10 mouse cellular contexts compared by ENCODE assay signal in genomic region chr5:67048003-67048402, GRCm38 (mm10). TPM values are rescaled to one million over a fixed set of nuclear protein-coding genes. Genes with fewer than 3 reads are reported as not detected.
A peak's percentile ranks its signal among the peaks of the same experiment; 100 is the strongest.
DNase-seq lines count a peak whose midpoint lies in the region; ATAC-seq and TF ChIP-seq lines count a peak whose summit lies in the region.
"Had no signal": no experiment of that assay in that cellular context is flagged by ENCODE, and none has a peak within 500 bp of the region (broad histone marks: within the 10 kb centered on the region; RNA-seq: fewer than 3 reads in every experiment).

No protein-coding gene starts in this region.

- TF ChIP-seq CTCF in forebrain, postnatal 0 days (IDR thresholded peaks at IDR 0.05; ENCODE audit: low read depth) = peak; percentile 97

- no peak overlapping the region for H3K9ac ChIP-seq in forebrain, postnatal 0 days
- no peak overlapping the region for H3K9ac ChIP-seq in neural tube, embryonic 11.5 days (ENCODE audit: low read length)
- H3K9ac ChIP-seq: neural tube, embryonic 12.5 days had no signal

- H3K4me1 ChIP-seq in forebrain, postnatal 0 days (ENCODE audit: insufficient read depth) = no peaks in the 10 kb centered on the region
- no peaks in the 10 kb centered on the region for H3K4me1 ChIP-seq in neural tube, embryonic 11.5 days (ENCODE audit: control insufficient read depth, insufficient read depth, low read length)
- H3K4me1 ChIP-seq: neural tube, embryonic 12.5 days had no signal

- H3K27ac ChIP-seq in forebrain, postnatal 0 days (ENCODE audit: low read depth, low read length) = no peak overlapping the region
- H3K27ac ChIP-seq in neural tube, embryonic 11.5 days (ENCODE audit: low read depth, low read length) = no peak overlapping the region
- H3K27ac ChIP-seq: neural tube, embryonic 12.5 days had no signal

- WGBS in forebrain, postnatal 0 days = 12% methylated on average over 4 of the region's 4 CpGs
- WGBS in neural tube, embryonic 11.5 days = 17% methylated on average over 4 of the region's 4 CpGs

- H3K4me2 ChIP-seq in forebrain, postnatal 0 days (ENCODE audit: low read depth) = no peak overlapping the region
- no peak overlapping the region for H3K4me2 ChIP-seq in neural tube, embryonic 11.5 days (ENCODE audit: low read depth)
- H3K4me2 ChIP-seq: neural tube, embryonic 12.5 days had no signal

- intact Hi-C loops in left cerebral cortex, postnatal 14 days (cut with DNase I) = loop anchor here (5.0 kb wide), 1 partner anchor 184 kb away; no protein-coding TSS in a partner anchor

- H3K4me3 ChIP-seq in forebrain, postnatal 0 days (ENCODE audit: low read depth, low read length) = no peak overlapping the region
- H3K4me3 ChIP-seq in neural tube, embryonic 11.5 days (ENCODE audit: low read depth, low read length) = no peak overlapping the region
- H3K4me3 ChIP-seq: neural tube, embryonic 12.5 days had no signal

- peaks cover 14% of the 10 kb centered on the region for H3K36me3 ChIP-seq in forebrain, postnatal 0 days (ENCODE audit: insufficient read depth)
- H3K36me3 ChIP-seq in neural tube, embryonic 11.5 days (ENCODE audit: control insufficient read depth, insufficient read depth, low read length) = no peaks in the 10 kb centered on the region

- H3K9me3 ChIP-seq in forebrain, postnatal 0 days (ENCODE audit: low read length) = no peaks in the 10 kb centered on the region
- no peaks in the 10 kb centered on the region for H3K9me3 ChIP-seq in neural tube, embryonic 11.5 days (ENCODE audit: control insufficient read depth, low read length)
- H3K9me3 ChIP-seq: neural tube, embryonic 12.5 days had no signal

- DNase-seq in layer of hippocampus, adult 9-10 months (ENCODE audit: low spot score) = peak; percentile 22
- DNase-seq in layer of hippocampus, postnatal 36 days = no peak
- peak; percentile 1 for DNase-seq in MEL-GATA-1-ER (ENCODE audit: extremely low read depth, low read depth)
- DNase-seq in c-Kit-positive CD71-positive TER-119-positive erythroid progenitor cells, embryonic 14.5 days (ENCODE audit: low spot score) = peak; percentile 41
- DNase-seq in forebrain, postnatal 0 days = peak; percentile 88
- peak; percentile 41 to 52 for DNase-seq in left cerebral cortex, postnatal 14 days (ENCODE audit: low spot score in 2 of 2)
- DNase-seq in neural tube, embryonic 11.5 days (ENCODE audit: low spot score) = peak; percentile 79
- no peak for DNase-seq in T-cell, adult 2 months (ENCODE audit: low spot score)

- no peaks in the 10 kb centered on the region for H3K27me3 ChIP-seq in forebrain, postnatal 0 days (ENCODE audit: insufficient read depth, low read length)
- H3K27me3 ChIP-seq in neural tube, embryonic 11.5 days (ENCODE audit: control insufficient read depth, insufficient read depth, low read length) = no peaks in the 10 kb centered on the region

- ATAC-seq in forebrain, postnatal 0 days = peak; percentile 88
- ATAC-seq in neural tube, embryonic 11.5 days (ENCODE audit: insufficient read depth, low FRiP score, low TSS enrichment) = no peak

RNA-seq across cellular contexts. Expression of gene Phox2b, which starts 51.1 kb away (rescaled TPM):
- not detected for total RNA-seq in layer of hippocampus, postnatal 36 days (2021)
- not detected in 2 replicates for total RNA-seq in forebrain, postnatal 0 days (2014; rRNA removed)
- not detected in 2 replicates for polyA plus RNA-seq in forebrain, postnatal 0 days (2015; fragmentation: Nextera tagmentation; extraction: Ambion mirVana)
- not detected for total RNA-seq in left cerebral cortex, postnatal 14 days (2021)
- 1.5 and 3.2 TPM in 2 replicates for polyA plus RNA-seq in neural tube, embryonic 11.5 days (2014; fragmentation: Nextera tagmentation; extraction: Ambion mirVana)
- total RNA-seq: heart, adult 18-20 months had no signal

Comparison
In these comparisons a context has a peak if more than half of its experiments do, and no peak if none do; other contexts are left out.
1. DNase-seq: peak in layer of hippocampus, adult 9-10 months (single experiment), MEL-GATA-1-ER (single experiment), c-Kit-positive CD71-positive TER-119-positive erythroid progenitor cells, embryonic 14.5 days (single experiment), forebrain, postnatal 0 days (single experiment), left cerebral cortex, postnatal 14 days (2 of 2) and neural tube, embryonic 11.5 days (single experiment); none in layer of hippocampus, postnatal 36 days (0 of 2) and T-cell, adult 2 months (single experiment).